Mouse (Mus musculus): ENCODE data around the gene Btbd17. TPM values are rescaled to one million over a fixed set of nuclear protein-coding genes. Genes with fewer than 3 reads are reported as not detected.
A peak's percentile ranks its signal among the peaks of the same experiment; 100 is the strongest.

Gene Btbd17
- polyA plus RNA-seq, 1 experiment from 2014 or later = 60.0 TPM

GRCm38 (mm10) chr11:114787611-114788010 lies 8.1 kb downstream of the Btbd17 start:
- peaks cover 98% of the 10 kb centered on the region for H3K27me3 ChIP-seq (ENCODE audit: insufficient read depth, poor library complexity, severe bottlenecking)
- no peak overlapping the region for H3K27ac ChIP-seq
- peaks cover 62% of the 10 kb centered on the region for H3K4me1 ChIP-seq (replicated peaks)
- no peaks in the 10 kb centered on the region for H3K9me3 ChIP-seq
- no peak overlapping the region for H3K4me3 ChIP-seq
- 84% methylated on average over 3 of the region's 3 CpGs for WGBS
- no peak for DNase-seq (ENCODE audit: low spot score)
- peaks cover 12% of the 10 kb centered on the region for H3K36me3 ChIP-seq

- peak overlapping the region; percentile 46 for H3K4me3 ChIP-seq
- peak overlapping the region; percentile 73 for H3K27ac ChIP-seq
- H3K9me3 ChIP-seq = no peaks in the 10 kb centered on the region
- peaks cover 92% of the 10 kb centered on the region for H3K27me3 ChIP-seq (ENCODE audit: insufficient read depth, poor library complexity, severe bottlenecking)
- 2% methylated on average over 43 of the region's 43 CpGs for WGBS
- peak; percentile 49 for DNase-seq (ENCODE audit: low spot score)
- peaks cover 54% of the 10 kb centered on the region for H3K4me1 ChIP-seq (replicated peaks)
- H3K36me3 ChIP-seq = peaks cover 6% of the 10 kb centered on the region
Measured at GRCm38 (mm10) chr11:114786326-114786725, 9.4 kb downstream of the Btbd17 start.

GRCm38 (mm10) chr11:114785892-114786291 lies 9.9 kb downstream of the Btbd17 start:
- Histone ChIP-seq H3K27me3 (ENCODE audit: insufficient read depth, poor library complexity, severe bottlenecking) (peaks cover 92% of the 10 kb centered on the region), H3K36me3 (peaks cover 1% of the 10 kb centered on the region; the same call in 1 of the 2 replicates), H3K4me3 (peak overlapping the region; percentile 46), H3K4me1 (replicated peaks) (peaks cover 54% of the 10 kb centered on the region), H3K27ac (peak overlapping the region; percentile 73), H3K9me3 (no peaks in the 10 kb centered on the region)
- WGBS = 50% methylated on average over 10 of the region's 10 CpGs
- no peak for DNase-seq (ENCODE audit: low spot score)

GRCm38 (mm10) chr11:114780076-114780475 lies 15.7 kb downstream of the Btbd17 start:
- Histone ChIP-seq H3K27ac (peak overlapping the region; percentile 68), H3K36me3 (no peaks in the 10 kb centered on the region), H3K27me3 (ENCODE audit: insufficient read depth, poor library complexity, severe bottlenecking) (peaks cover 48% of the 10 kb centered on the region), H3K4me3 (no peak overlapping the region), H3K4me1 (replicated peaks) (peaks cover 65% of the 10 kb centered on the region), H3K9me3 (no peaks in the 10 kb centered on the region)
- 37% methylated on average over 9 of the region's 9 CpGs for WGBS
- peak; percentile 56 for DNase-seq (ENCODE audit: low spot score)

- 83% methylated on average over 2 of the region's 2 CpGs for WGBS
- no peak for DNase-seq (ENCODE audit: low spot score)
- Histone ChIP-seq H3K27me3 (ENCODE audit: insufficient read depth, poor library complexity, severe bottlenecking) (peaks cover 18% of the 10 kb centered on the region), H3K4me3 (no peak overlapping the region), H3K36me3 (no peaks in the 10 kb centered on the region), H3K4me1 (replicated peaks) (peaks cover 65% of the 10 kb centered on the region), H3K9me3 (no peaks in the 10 kb centered on the region), H3K27ac (no peak overlapping the region; the same call in 1 of the 2 replicates)
Measured at GRCm38 (mm10) chr11:114771896-114772295, 23.8 kb downstream of the Btbd17 start.

GRCm38 (mm10) chr11:114769911-114770310 lies 25.8 kb downstream of the Btbd17 start:
- Histone ChIP-seq H3K36me3 (no peaks in the 10 kb centered on the region), H3K9me3 (no peaks in the 10 kb centered on the region), H3K27ac (peak overlapping the region; percentile 73), H3K4me3 (no peak overlapping the region), H3K4me1 (replicated peaks) (peaks cover 65% of the 10 kb centered on the region), H3K27me3 (ENCODE audit: insufficient read depth, poor library complexity, severe bottlenecking) (peaks cover 38% of the 10 kb centered on the region)
- 38% methylated on average over 6 of the region's 6 CpGs for WGBS
- DNase-seq (ENCODE audit: low spot score) = no peak

- H3K27me3 ChIP-seq (ENCODE audit: insufficient read depth, poor library complexity, severe bottlenecking) = peaks cover 53% of the 10 kb centered on the region
- peak within 1 kb of the TSS; percentile 62 for H3K4me3 ChIP-seq
- WGBS = 3% methylated on average over 51 of the region's 51 CpGs
- no peaks in the 10 kb centered on the region for H3K36me3 ChIP-seq
- peaks cover 35% of the 10 kb centered on the region for H3K4me1 ChIP-seq (replicated peaks)
- peak; percentile 76 for DNase-seq (ENCODE audit: low spot score)
- no peaks in the 10 kb centered on the region for H3K9me3 ChIP-seq
- peak within 1 kb of the TSS; percentile 75 for H3K27ac ChIP-seq
Measured at GRCm38 (mm10) chr11:114764820-114765818, 30.6 kb downstream of the Btbd17 start, which contains the start of gene Kif19a. Gene Kif19a (plus strand): TSS chr11:114765388.

GRCm38 (mm10) chr11:114747564-114748138 lies 48.1 kb downstream of the Btbd17 start:
- WGBS = 87% methylated on average over 12 of the region's 12 CpGs

GRCm38 (mm10) chr11:114745134-114745533 lies 50.6 kb downstream of the Btbd17 start:
- Histone ChIP-seq H3K4me3 (no peak overlapping the region), H3K4me1 (replicated peaks) (peaks cover 30% of the 10 kb centered on the region), H3K27me3 (ENCODE audit: insufficient read depth, poor library complexity, severe bottlenecking) (peaks cover 32% of the 10 kb centered on the region), H3K27ac (peak overlapping the region; percentile 76), H3K9me3 (no peaks in the 10 kb centered on the region), H3K36me3 (no peaks in the 10 kb centered on the region)
- peak; percentile 93 for DNase-seq (ENCODE audit: low spot score)
- WGBS = 1% methylated on average over 12 of the region's 12 CpGs

More at GRCm38 (mm10) chr11:114747564-114748138, 48.1 kb downstream of the Btbd17 start:
- no peak for DNase-seq (ENCODE audit: low spot score)
- Histone ChIP-seq H3K4me3 (no peak overlapping the region), H3K36me3 (no peaks in the 10 kb centered on the region), H3K4me1 (replicated peaks) (peaks cover 9% of the 10 kb centered on the region), H3K27ac (no peak overlapping the region), H3K9me3 (no peaks in the 10 kb centered on the region), H3K27me3 (ENCODE audit: insufficient read depth, poor library complexity, severe bottlenecking) (peaks cover 30% of the 10 kb centered on the region)

GRCm38 (mm10) chr11:114741451-114741850 lies 54.3 kb downstream of the Btbd17 start:
- peaks cover 44% of the 10 kb centered on the region for H3K4me1 ChIP-seq (replicated peaks)
- peak; percentile 65 for DNase-seq (ENCODE audit: low spot score)

More at GRCm38 (mm10) chr11:114741451-114741850, 54.3 kb downstream of the Btbd17 start:
- 0 out of 2 replicates have a peak overlapping the region, but pooled peaks have one; percentile 1 for H3K4me3 ChIP-seq
- H3K36me3 ChIP-seq = no peaks in the 10 kb centered on the region
- 20% methylated on average over 6 of the region's 6 CpGs for WGBS
- H3K9me3 ChIP-seq = no peaks in the 10 kb centered on the region
- H3K27me3 ChIP-seq (ENCODE audit: insufficient read depth, poor library complexity, severe bottlenecking) = peaks cover 43% of the 10 kb centered on the region
- peak overlapping the region; percentile 86 for H3K27ac ChIP-seq
